Mouse (Mus musculus) fat pad, adult 2 months (tissue): Measurements from ENCODE around the gene Gm9918.
"Not testable (repeated sequence)": the region's sequence is repeated elsewhere in the genome, so short reads cannot be mapped to it uniquely, and the experiment has no call there.

Experiments
- DNase-seq: peaks from one replicate; pipeline ENCODE4 v3.0.0-alpha.2; 2011; ENCODE audit warnings: low read depth, low spot score; ENCODE audit errors: extremely low read depth

Gene Gm9918

GRCm38 (mm10) chr15:102270274-102270960 lies at the start of gene Gm9918:
Gm9918 (plus strand) TSS chr15:102270563.
- DNase-seq = no peak

- DNase-seq = no peak
Measured at GRCm38 (mm10) chr15:102222386-102222785, 48.0 kb upstream of the Gm9918 start.

- DNase-seq = no peak
Measured at GRCm38 (mm10) chr15:102224186-102224991, 46.0 kb upstream of the Gm9918 start.

GRCm38 (mm10) chr15:102224992-102225617 lies 45.3 kb upstream of the Gm9918 start:
- DNase-seq = no peak

GRCm38 (mm10) chr15:102225619-102226018 lies 44.7 kb upstream of the Gm9918 start:
- not testable (repeated sequence) for DNase-seq

GRCm38 (mm10) chr15:102230408-102231321 lies 39.7 kb upstream of the Gm9918 start:
- DNase-seq = no peak

- no peak for DNase-seq
Measured at GRCm38 (mm10) chr15:102231748-102232147, 38.6 kb upstream of the Gm9918 start, which contains the start of gene Itgb7. Itgb7 (minus strand) TSS chr15:102231944.

- peak; percentile 70 for DNase-seq
Measured at GRCm38 (mm10) chr15:102232764-102233163, 37.6 kb upstream of the Gm9918 start.

GRCm38 (mm10) chr15:102233896-102234295 lies 36.5 kb upstream of the Gm9918 start:
- DNase-seq = no peak

GRCm38 (mm10) chr15:102235371-102236027 lies 34.9 kb upstream of the Gm9918 start:
- DNase-seq = no peak

- no peak for DNase-seq
Measured at GRCm38 (mm10) chr15:102238543-102239259, 31.7 kb upstream of the Gm9918 start.

GRCm38 (mm10) chr15:102239260-102239590 lies 31.1 kb upstream of the Gm9918 start:
- no peak for DNase-seq

- no peak for DNase-seq
Measured at GRCm38 (mm10) chr15:102239851-102240250, 30.5 kb upstream of the Gm9918 start.

- no peak for DNase-seq
Measured at GRCm38 (mm10) chr15:102240607-102241006, 29.8 kb upstream of the Gm9918 start.

GRCm38 (mm10) chr15:102242404-102243228 lies 27.7 kb upstream of the Gm9918 start:
- no peak for DNase-seq

GRCm38 (mm10) chr15:102243229-102244190 lies 26.9 kb upstream of the Gm9918 start:
- no peak for DNase-seq

- DNase-seq = no peak
Measured at GRCm38 (mm10) chr15:102244306-102245191, 25.8 kb upstream of the Gm9918 start.
